Comparison of ENCODE assay signal across 15 mouse cellular contexts in the genomic region with DNA sequence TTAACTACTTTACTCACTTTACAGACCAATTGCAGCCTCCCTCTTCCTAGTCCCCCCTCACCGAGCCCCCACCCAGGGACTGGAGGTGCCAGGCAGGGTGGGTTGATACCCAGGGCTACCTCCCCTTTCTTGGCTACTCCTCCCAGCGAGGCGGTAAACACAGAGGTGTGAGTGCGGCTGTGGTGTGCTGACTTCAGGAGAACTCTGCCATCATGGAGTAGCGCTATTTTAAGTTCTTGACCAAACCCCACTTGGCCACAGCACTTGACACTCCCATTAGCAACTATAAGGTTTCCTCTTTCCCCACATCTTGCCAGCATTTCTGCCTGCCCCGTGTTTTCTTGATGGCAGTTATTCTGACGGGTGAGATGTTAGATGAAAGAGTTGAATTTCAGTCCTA. TPM values are rescaled to one million over a fixed set of nuclear protein-coding genes. Genes with fewer than 3 reads are reported as not detected.
A peak's percentile ranks its signal among the peaks of the same experiment; 100 is the strongest.
DNase-seq lines count a peak whose midpoint lies in the region; ATAC-seq and TF ChIP-seq lines count a peak whose summit lies in the region.
"Had no signal": no experiment of that assay in that cellular context is flagged by ENCODE, and none has a peak within 500 bp of the region (broad histone marks: within the 10 kb centered on the region; RNA-seq: fewer than 3 reads in every experiment).

No protein-coding gene starts in this region.

- no peak overlapping the region for H3K9ac ChIP-seq in heart, embryonic 13.5 days
- no peak overlapping the region for H3K9ac ChIP-seq in liver, postnatal 0 days (replicated peaks)
- H3K9ac ChIP-seq in liver, embryonic 12.5 days: no peak overlapping the region
- H3K9ac ChIP-seq in neural tube, embryonic 15.5 days (replicated peaks): no peak overlapping the region
- H3K9ac ChIP-seq: hindbrain, embryonic 12.5 days had no signal

- WGBS in heart, embryonic 13.5 days: 40% methylated on average over 7 of the region's 7 CpGs
- WGBS in liver, postnatal 0 days (ENCODE audit: insufficient replicate concordance): 53% methylated on average over 7 of the region's 7 CpGs
- 56% methylated on average over 7 of the region's 7 CpGs for whole genome bisulfite sequencing in liver, embryonic 12.5 days (ENCODE audit: insufficient replicate concordance)
- 88% methylated on average over 7 of the region's 7 CpGs for WGBS in neural tube, embryonic 15.5 days

- TF ChIP-seq CTCF in liver, postnatal 0 days (IDR thresholded peaks at IDR 0.05; ENCODE audit: low read depth): no peak

- TF ChIP-seq EP300 in liver, postnatal 0 days (IDR thresholded peaks at IDR 0.05; ENCODE audit: low read depth): no peak

- H3K27ac ChIP-seq in heart, embryonic 13.5 days (replicated peaks): no peak overlapping the region
- peak overlapping the region; percentile 35; the same call in 1 of the 2 replicates for H3K27ac ChIP-seq in liver, postnatal 0 days (ENCODE audit: low read depth)
- H3K27ac ChIP-seq in liver, embryonic 12.5 days: no peak overlapping the region
- no peak overlapping the region for H3K27ac ChIP-seq in neural tube, embryonic 15.5 days (replicated peaks)
- H3K27ac ChIP-seq: hindbrain, embryonic 12.5 days had no signal

- no peaks in the 10 kb centered on the region for H3K9me3 ChIP-seq in heart, embryonic 13.5 days
- no peaks in the 10 kb centered on the region for H3K9me3 ChIP-seq in liver, postnatal 0 days (ENCODE audit: low read length)
- H3K9me3 ChIP-seq in liver, embryonic 12.5 days (replicated peaks): no peaks in the 10 kb centered on the region
- no peaks in the 10 kb centered on the region for H3K9me3 ChIP-seq in neural tube, embryonic 15.5 days (replicated peaks)
- H3K9me3 ChIP-seq: hindbrain, embryonic 12.5 days had no signal

- no peak for ATAC-seq in heart, embryonic 13.5 days (ENCODE audit: extremely low read depth, insufficient number of reproducible peaks, low FRiP score, low TSS enrichment)
- ATAC-seq in liver, postnatal 0 days: no peak
- ATAC-seq in liver, embryonic 12.5 days: no peak
- ATAC-seq in neural tube, embryonic 15.5 days (ENCODE audit: low FRiP score): no peak
- ATAC-seq: inflammation-experienced regulatory T-cells, adult 6 months had no signal

- no peak overlapping the region for H3K4me3 ChIP-seq in heart, embryonic 13.5 days
- H3K4me3 ChIP-seq in liver, postnatal 0 days (ENCODE audit: low read depth, low read length): no peak overlapping the region
- no peak overlapping the region for H3K4me3 ChIP-seq in liver, embryonic 12.5 days
- H3K4me3 ChIP-seq in neural tube, embryonic 15.5 days (replicated peaks): no peak overlapping the region
- H3K4me3 ChIP-seq: erythroblast, embryonic 14.5 days; hindbrain, embryonic 12.5 days; myocyte had no signal

- H3K4me2 ChIP-seq in heart, embryonic 13.5 days: peak overlapping the region; percentile 42
- H3K4me2 ChIP-seq in liver, postnatal 0 days (ENCODE audit: low read depth, low read length): peak overlapping the region; percentile 36
- H3K4me2 ChIP-seq in liver, embryonic 12.5 days: no peak overlapping the region
- H3K4me2 ChIP-seq in neural tube, embryonic 15.5 days: no peak overlapping the region
- H3K4me2 ChIP-seq: hindbrain, embryonic 12.5 days had no signal

- DNase-seq in heart, adult 11 months: no peak
- DNase-seq in liver, postnatal 0 days: no peak
- DNase-seq in gastrocnemius, postnatal 14 days: peak; percentile 17
- DNase-seq in lung, postnatal 25 days (ENCODE audit: low spot score): peak; percentile 7
- no peak for DNase-seq in right cerebral cortex, postnatal 25 days
- DNase-seq: kidney, postnatal 4 days; midbrain, embryonic 14.5 days; retina, postnatal 1 day had no signal

- peaks cover 24% of the 10 kb centered on the region for H3K4me1 ChIP-seq in heart, embryonic 13.5 days
- H3K4me1 ChIP-seq in liver, postnatal 0 days (ENCODE audit: insufficient read depth): peaks cover 2% of the 10 kb centered on the region; the same call in 1 of the 2 replicates
- peaks cover 9% of the 10 kb centered on the region; the same call in 1 of the 2 replicates for H3K4me1 ChIP-seq in liver, embryonic 12.5 days
- no peaks in the 10 kb centered on the region for H3K4me1 ChIP-seq in neural tube, embryonic 15.5 days
- H3K4me1 ChIP-seq: hindbrain, embryonic 12.5 days had no signal

- H3K36me3 ChIP-seq in heart, embryonic 13.5 days: no peaks in the 10 kb centered on the region
- no peaks in the 10 kb centered on the region for H3K36me3 ChIP-seq in liver, postnatal 0 days (replicated peaks; ENCODE audit: insufficient read depth, low read length)
- H3K36me3 ChIP-seq in liver, embryonic 12.5 days: 0 out of 2 replicates have a peak, but pooled peaks cover 4% of the 10 kb centered on the region
- no peaks in the 10 kb centered on the region for H3K36me3 ChIP-seq in neural tube, embryonic 15.5 days

- H3K27me3 ChIP-seq in heart, embryonic 13.5 days (replicated peaks): no peaks in the 10 kb centered on the region
- H3K27me3 ChIP-seq in liver, postnatal 0 days (ENCODE audit: insufficient read depth, low read length): no peaks in the 10 kb centered on the region
- H3K27me3 ChIP-seq in liver, embryonic 12.5 days (replicated peaks): no peaks in the 10 kb centered on the region
- no peaks in the 10 kb centered on the region for H3K27me3 ChIP-seq in neural tube, embryonic 15.5 days (replicated peaks)
- H3K27me3 ChIP-seq: hindbrain, embryonic 12.5 days had no signal

- intact Hi-C loops in gastrocnemius, postnatal 14 days (cut with DNase I; ENCODE audit: low total_unique reads): no loop called here

RNA-seq across cellular contexts. Expression of a gene that starts 52.2 kb away (rescaled TPM):
- 28.9 and 29.4 TPM in 2 replicates for polyA plus RNA-seq in heart, embryonic 13.5 days (2015; fragmentation: Nextera tagmentation; extraction: Ambion mirVana)
- polyA plus RNA-seq in liver, postnatal 0 days (2015; fragmentation: Nextera tagmentation; extraction: Ambion mirVana): 18.0 and 19.9 TPM in 2 replicates
- 30.5 and 34.1 TPM in 2 replicates for polyA plus RNA-seq in liver, embryonic 12.5 days (2016; fragmentation: Nextera tagmentation; extraction: Ambion mirVana)
- total RNA-seq in gastrocnemius, postnatal 14 days (2021): 10 to 100 TPM; 18.7 to 20.1 TPM
- polyA plus RNA-seq in neural tube, embryonic 15.5 days (2015; fragmentation: Nextera tagmentation; extraction: Ambion mirVana): 35.8 and 39.7 TPM in 2 replicates

Comparison
In these comparisons a context has a peak if more than half of its experiments do, and no peak if none do; other contexts are left out.
1. H3K4me2 ChIP-seq: peak in heart, embryonic 13.5 days (single experiment) and liver, postnatal 0 days (single experiment); none in liver, embryonic 12.5 days (single experiment) and neural tube, embryonic 15.5 days (single experiment).
2. DNase-seq: peak in gastrocnemius, postnatal 14 days (single experiment) and lung, postnatal 25 days (single experiment); none in heart, adult 11 months (single experiment), liver, postnatal 0 days (single experiment) and right cerebral cortex, postnatal 25 days (single experiment).